Comparison of ENCODE assay signal across 19 mouse cellular contexts in genomic region chr14:76631181-76631580, GRCm38 (mm10).
DNase-seq lines count a peak whose midpoint lies in the region; ATAC-seq and TF ChIP-seq lines count a peak whose summit lies in the region.
"Had no signal": no experiment of that assay in that cellular context is flagged by ENCODE, and none has a peak within 500 bp of the region (broad histone marks: within the 10 kb centered on the region; RNA-seq: fewer than 3 reads in every experiment).

No protein-coding gene starts in this region.

- H3K9ac ChIP-seq in ES-Bruce4 (ENCODE audit: low read depth, poor library complexity, severe bottlenecking): no peak overlapping the region
- H3K9ac ChIP-seq: forebrain, postnatal 0 days; hindbrain, embryonic 15.5 days; midbrain, embryonic 15.5 days; neural tube, embryonic 15.5 days had no signal

- TF ChIP-seq POLR2A in ES-Bruce4 (IDR thresholded peaks at IDR 0.05; ENCODE audit: insufficient read depth, low read length): no peak

- no peaks in the 10 kb centered on the region for H3K27me3 ChIP-seq in ES-Bruce4 (ENCODE audit: control insufficient read depth, insufficient read depth, low read length, poor library complexity, severe bottlenecking)
- no peaks in the 10 kb centered on the region for H3K27me3 ChIP-seq in heart, embryonic 10.5 days (ENCODE audit: insufficient read depth, poor library complexity, severe bottlenecking)
- H3K27me3 ChIP-seq: CH12.LX; hindbrain, embryonic 15.5 days; midbrain, embryonic 15.5 days; neural tube, embryonic 15.5 days had no signal

- TF ChIP-seq CTCF in ES-Bruce4 (IDR thresholded peaks at IDR 0.05; ENCODE audit: low read depth, low read length): no peak

- peaks cover 24% of the 10 kb centered on the region for H3K4me1 ChIP-seq in ES-Bruce4 (ENCODE audit: control insufficient read depth, insufficient read depth, low read length)
- H3K4me1 ChIP-seq in heart, embryonic 10.5 days: peaks cover 47% of the 10 kb centered on the region

- no peak for TF ChIP-seq EP300 in ES-Bruce4 (IDR thresholded peaks at IDR 0.05; ENCODE audit: insufficient read depth, low read depth, low read length)

- WGBS in heart, embryonic 10.5 days: 55% methylated on average over 4 of the region's 4 CpGs

- peak overlapping the region; percentile 7; the same call in 1 of the 2 replicates for H3K27ac ChIP-seq in ES-Bruce4 (ENCODE audit: insufficient read depth, low read length)
- peak overlapping the region; percentile 62; the same call in 1 of the 2 replicates for H3K27ac ChIP-seq in heart, embryonic 10.5 days
- H3K27ac ChIP-seq: hindbrain, embryonic 15.5 days; midbrain, embryonic 15.5 days; neural tube, embryonic 15.5 days had no signal

- no peak for ATAC-seq in CD4-positive, CD25-positive, alpha-beta regulatory T cell, adult 4 months
- ATAC-seq: forebrain, postnatal 0 days; midbrain, embryonic 15.5 days had no signal

- H3K9me3 ChIP-seq in ES-Bruce4 (replicated peaks; ENCODE audit: control insufficient read depth, insufficient read depth, low read length, poor library complexity, severe bottlenecking): no peaks in the 10 kb centered on the region
- no peaks in the 10 kb centered on the region for H3K9me3 ChIP-seq in heart, embryonic 10.5 days
- H3K9me3 ChIP-seq: hindbrain, embryonic 15.5 days; limb, embryonic 10.5 days; midbrain, embryonic 15.5 days; neural tube, embryonic 15.5 days had no signal

- no peaks in the 10 kb centered on the region for H3K36me3 ChIP-seq in ES-Bruce4 (ENCODE audit: control insufficient read depth, insufficient read depth, low read length, poor library complexity, severe bottlenecking)
- no peaks in the 10 kb centered on the region for H3K36me3 ChIP-seq in heart, embryonic 10.5 days
- H3K36me3 ChIP-seq: hindbrain, embryonic 15.5 days; limb, embryonic 10.5 days; midbrain, embryonic 15.5 days; neural tube, embryonic 15.5 days had no signal

- intact Hi-C loops in heart, postnatal 10 days (cut with DNase I): loop anchor here (5.0 kb wide), 2 partner anchors 66 to 246 kb away; no protein-coding TSS in a partner anchor

- peak; percentile 55 for DNase-seq in adrenal gland, postnatal 14 days
- DNase-seq in adrenal gland, postnatal 36 days: no peak
- DNase-seq in heart, embryonic 10.5 days (ENCODE audit: low spot score): no peak
- peak; percentile 63 to 67 for DNase-seq in heart, postnatal 10 days
- DNase-seq in spleen, adult 12 weeks (ENCODE audit: low spot score): no peak
- no peak for DNase-seq in ovary, postnatal 14 days (ENCODE audit: low spot score)
- DNase-seq: forebrain, postnatal 0 days; kidney, postnatal 36 days; lung, adult 2 months; lung, postnatal 36 days; retina, postnatal 1 day; thymus, postnatal 25 days had no signal

- no peak overlapping the region for H3K4me3 ChIP-seq in ES-Bruce4 (ENCODE audit: low read depth, low read length)
- no peak overlapping the region for H3K4me3 ChIP-seq in heart, embryonic 10.5 days
- H3K4me3 ChIP-seq: hindbrain, embryonic 15.5 days; limb, embryonic 10.5 days; midbrain, embryonic 15.5 days; neural tube, embryonic 15.5 days had no signal

Comparison
In these comparisons a context has a peak if more than half of its experiments do, and no peak if none do; other contexts are left out.
1. DNase-seq: peak in adrenal gland, postnatal 14 days (single experiment) and heart, postnatal 10 days (2 of 2); none in adrenal gland, postnatal 36 days (0 of 2), heart, embryonic 10.5 days (single experiment), spleen, adult 12 weeks (single experiment) and ovary, postnatal 14 days (single experiment).